Mouse (Mus musculus) embryonic fibroblast, embryonic 13.5 days (primary cell): ENCODE measurements at regions not wholly inside any gene's neighbourhood (a gene's known extent, or its start where the extent isn't known, plus 50 kb on each side); places are given as distances from the start of the nearest gene placed in this dataset.

Source experiments
- CTCF ChIP-seq: IDR thresholded peaks from 2 replicates; pipeline ENCODE4 v1.5.1; 2011; ENCODE audit warnings: mild to moderate bottlenecking, control low read depth, low read length, moderate library complexity, borderline replicate concordance; ENCODE audit not compliant: insufficient read depth
- POLR2A ChIP-seq: IDR thresholded peaks from 2 replicates; pipeline ENCODE4 v1.6.1; 2011; ENCODE audit warnings: low read depth, mild to moderate bottlenecking, control low read depth, low read length, moderate library complexity

GRCm38 (mm10) chr2:33974031-33974430 lies 86.3 kb upstream of the Mvb12b start:
- TF ChIP-seq POLR2A (no peak), CTCF (no peak)
